Mouse (Mus musculus): ENCODE measurements around the gene Cpt1c. TPM values are rescaled to one million over a fixed set of nuclear protein-coding genes. Genes with fewer than 3 reads are reported as not detected.
"Not testable (repeated sequence)": the region's sequence is repeated elsewhere in the genome, so short reads cannot be mapped to it uniquely, and the experiment has no call there.

Cpt1c gene
- total RNA-seq (2014; rRNA removed): 71.9 and 73.1 TPM in 2 replicates
- 34.3 and 49.6 TPM in 2 replicates for polyA plus RNA-seq (2015; fragmentation: Nextera tagmentation; extraction: Ambion mirVana)

GRCm38 (mm10) chr7:44974383-44975116, at the start of gene Cpt1c:
Gene Cpt1c (minus strand): TSS chr7:44974851.
- Histone ChIP-seq H3K36me3 (ENCODE audit: insufficient read depth) (peaks cover 33% of the 10 kb centered on the region), H3K9me3 (ENCODE audit: low read length) (no peaks in the 10 kb centered on the region), H3K9ac (peak within 1 kb of the TSS; percentile 77), H3K4me3 (ENCODE audit: low read depth, low read length) (peak within 1 kb of the TSS; percentile 56), H3K4me2 (ENCODE audit: low read depth) (peak within 1 kb of the TSS; percentile 80), H3K4me1 (ENCODE audit: insufficient read depth) (peaks cover 22% of the 10 kb centered on the region; the same call in 1 of the 2 replicates), H3K27ac (ENCODE audit: low read depth, low read length) (peak within 1 kb of the TSS; percentile 93), H3K27me3 (ENCODE audit: insufficient read depth, low read length) (no peaks in the 10 kb centered on the region)
- ATAC-seq (peak; percentile 38), DNase-seq (peak; percentile 94)
- TF ChIP-seq CTCF (IDR thresholded peaks at IDR 0.05; ENCODE audit: low read depth): peak; percentile 15; the same call in 1 of the 2 replicates
- WGBS: 1% methylated on average over 22 of the region's 22 CpGs

GRCm38 (mm10) chr7:45023711-45024110, 49.1 kb upstream of the Cpt1c start:
- not testable (repeated sequence) for H3K4me1 ChIP-seq (ENCODE audit: insufficient read depth); H3K4me3 ChIP-seq (ENCODE audit: low read depth, low read length); H3K9me3 ChIP-seq (ENCODE audit: low read length); H3K4me2 ChIP-seq (ENCODE audit: low read depth); H3K27me3 ChIP-seq (ENCODE audit: insufficient read depth, low read length); H3K27ac ChIP-seq (ENCODE audit: low read depth, low read length); ATAC-seq; H3K9ac ChIP-seq
- peak; percentile 9 for DNase-seq
- peaks cover 21% of the 10 kb centered on the region for H3K36me3 ChIP-seq (ENCODE audit: insufficient read depth)
- 78% methylated on average over 5 of the region's 5 CpGs for WGBS
- TF ChIP-seq CTCF (IDR thresholded peaks at IDR 0.05; ENCODE audit: low read depth): peak; percentile 39

DNA sequence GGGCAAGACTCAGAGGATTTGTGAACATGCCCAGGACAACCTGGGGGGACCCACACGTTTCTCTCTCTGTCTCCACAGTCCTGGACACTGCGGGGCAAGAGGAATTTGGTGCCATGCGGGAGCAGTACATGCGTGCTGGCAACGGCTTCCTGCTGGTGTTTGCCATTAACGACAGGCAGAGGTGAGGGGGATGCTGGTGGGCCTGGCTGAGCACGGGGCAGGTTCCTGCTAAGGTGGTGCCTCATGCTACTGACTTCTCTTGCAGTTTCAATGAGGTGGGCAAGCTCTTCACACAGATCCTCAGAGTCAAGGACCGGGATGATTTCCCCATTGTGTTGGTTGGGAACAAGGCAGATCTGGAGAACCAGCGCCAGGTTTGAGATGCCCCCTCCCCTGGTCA, 45.6 kb upstream of the Cpt1c start:
- H3K27ac ChIP-seq (ENCODE audit: low read depth, low read length): no peak overlapping the region
- 75% methylated on average over 9 of the region's 9 CpGs for WGBS
- TF ChIP-seq CTCF (IDR thresholded peaks at IDR 0.05; ENCODE audit: low read depth): no peak
- no peak for ATAC-seq
- peaks cover 6% of the 10 kb centered on the region for H3K4me1 ChIP-seq (ENCODE audit: insufficient read depth)
- H3K36me3 ChIP-seq (ENCODE audit: insufficient read depth): no peaks in the 10 kb centered on the region
- H3K4me3 ChIP-seq (ENCODE audit: low read depth, low read length): no peak overlapping the region
- H3K27me3 ChIP-seq (ENCODE audit: insufficient read depth, low read length): no peaks in the 10 kb centered on the region
- H3K9ac ChIP-seq: no peak overlapping the region
- DNase-seq: no peak
- H3K9me3 ChIP-seq (ENCODE audit: low read length): no peaks in the 10 kb centered on the region
- H3K4me2 ChIP-seq (ENCODE audit: low read depth): no peak overlapping the region

- 44% methylated on average over 8 of the region's 8 CpGs for WGBS
- TF ChIP-seq CTCF (IDR thresholded peaks at IDR 0.05; ENCODE audit: low read depth): no peak
- Histone ChIP-seq H3K9me3 (ENCODE audit: low read length) (no peaks in the 10 kb centered on the region), H3K27me3 (ENCODE audit: insufficient read depth, low read length) (no peaks in the 10 kb centered on the region), H3K4me1 (ENCODE audit: insufficient read depth) (peaks cover 17% of the 10 kb centered on the region), H3K4me2 (ENCODE audit: low read depth) (no peak overlapping the region), H3K27ac (ENCODE audit: low read depth, low read length) (no peak overlapping the region), H3K4me3 (ENCODE audit: low read depth, low read length) (no peak overlapping the region), H3K9ac (no peak overlapping the region), H3K36me3 (ENCODE audit: insufficient read depth) (no peaks in the 10 kb centered on the region)
- DNase-seq (no peak), ATAC-seq (no peak)
These were observed 44.5 kb upstream of the Cpt1c start for GRCm38 (mm10) chr7:45019031-45019571.

DNA sequence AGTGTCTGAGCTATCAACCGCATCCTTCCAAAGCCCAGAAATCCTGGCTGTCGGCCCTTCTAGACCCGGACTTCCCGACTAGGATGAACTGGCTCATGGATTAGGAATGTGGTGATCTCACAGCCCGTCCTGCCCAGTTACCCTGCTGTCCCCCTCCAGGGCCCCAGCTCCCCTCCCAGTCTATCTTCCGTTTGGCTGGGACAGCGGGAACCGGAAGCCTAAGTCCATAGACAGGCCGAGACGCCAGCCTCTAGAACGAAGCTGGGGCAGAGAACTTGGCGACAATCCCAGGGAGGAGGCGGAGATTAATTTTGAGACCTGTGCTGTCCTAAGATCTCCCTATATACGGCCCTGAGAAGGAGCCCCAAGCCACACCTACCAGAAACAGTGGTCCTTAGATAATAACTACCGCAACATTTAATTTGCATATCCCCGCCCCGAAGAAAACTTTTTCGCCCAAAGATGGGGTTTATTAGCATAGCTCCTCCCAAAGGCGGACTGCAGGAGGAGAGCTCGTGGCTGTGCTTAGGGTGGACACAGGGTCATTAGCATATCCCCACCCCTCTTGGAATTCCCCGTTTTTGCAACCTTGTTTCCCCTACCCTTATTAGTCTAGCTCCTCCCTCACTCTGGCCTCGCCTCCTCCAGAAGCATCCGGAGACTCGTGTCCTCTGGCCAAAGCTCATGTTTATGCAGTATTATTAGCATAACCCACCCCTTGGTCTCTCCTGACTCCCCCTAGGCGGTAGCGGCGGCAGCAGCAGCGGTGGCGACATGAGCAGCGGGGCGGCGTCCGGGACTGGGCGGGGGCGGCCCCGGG, 42.8 kb upstream of the Cpt1c start, which contains the start of gene Rras:
Rras (plus strand) TSS at position 720 of the 820 bp plus-strand sequence.
- H3K9me3 ChIP-seq (ENCODE audit: low read length): no peaks in the 10 kb centered on the region
- H3K9ac ChIP-seq: peak within 1 kb of the TSS; percentile 31
- ATAC-seq: peak; percentile 54
- H3K4me3 ChIP-seq (ENCODE audit: low read depth, low read length): peak within 1 kb of the TSS; percentile 69
- peak within 1 kb of the TSS; percentile 89 for H3K4me2 ChIP-seq (ENCODE audit: low read depth)
- H3K27ac ChIP-seq (ENCODE audit: low read depth, low read length): peak within 1 kb of the TSS; percentile 62
- DNase-seq: peak; percentile 82
- TF ChIP-seq CTCF (IDR thresholded peaks at IDR 0.05; ENCODE audit: low read depth): peak; percentile 30; the same call in 1 of the 2 replicates
- no peaks in the 10 kb centered on the region for H3K27me3 ChIP-seq (ENCODE audit: insufficient read depth, low read length)
- 2% methylated on average over 36 of the region's 36 CpGs for WGBS
- H3K36me3 ChIP-seq (ENCODE audit: insufficient read depth): peaks cover 15% of the 10 kb centered on the region
- H3K4me1 ChIP-seq (ENCODE audit: insufficient read depth): peaks cover 17% of the 10 kb centered on the region

- Histone ChIP-seq H3K27me3 (ENCODE audit: insufficient read depth, low read length) (no peaks in the 10 kb centered on the region), H3K27ac (ENCODE audit: low read depth, low read length) (peak overlapping the region; percentile 62), H3K36me3 (ENCODE audit: insufficient read depth) (peaks cover 22% of the 10 kb centered on the region), H3K4me3 (ENCODE audit: low read depth, low read length) (peak overlapping the region; percentile 69), H3K4me1 (ENCODE audit: insufficient read depth) (peaks cover 17% of the 10 kb centered on the region), H3K4me2 (ENCODE audit: low read depth) (peak overlapping the region; percentile 89), H3K9me3 (ENCODE audit: low read length) (no peaks in the 10 kb centered on the region), H3K9ac (peak overlapping the region; percentile 31)
- WGBS: 3% methylated on average over 4 of the region's 4 CpGs
- no peak for ATAC-seq
- no peak for DNase-seq
- TF ChIP-seq CTCF (IDR thresholded peaks at IDR 0.05; ENCODE audit: low read depth): no peak
These were observed 42.1 kb upstream of the Cpt1c start for GRCm38 (mm10) chr7:45016761-45017160.

All from forebrain, postnatal 0 days (tissue).